Mouse (Mus musculus) frontal cortex, adult 2 months (tissue): Measurements from ENCODE around the gene Gpr142. TPM values are rescaled to one million over a fixed set of nuclear protein-coding genes. Genes with fewer than 3 reads are reported as not detected.

ENCODE experiments used
- DNase-seq, 2 experiments: peaks; one replicate each; pipeline ENCODE4 v3.0.0; 2022; ENCODE audit warnings: low spot score in 1 of 2; ENCODE audit errors: extremely low spot score in 1 of 2
- polyA plus RNA-seq: library from polyadenylated mRNA; depleted of rRNA; stranded (reverse); fragments of >200 nt; gene quantifications from 2 replicates; pipeline ENCODE4 v1.2.3, GENCODE M21; 2012; rRNA removed

The Gpr142 gene
- 0.08 TPM in 1 of 2 replicates, not detected in the other for polyA plus RNA-seq

DNA sequence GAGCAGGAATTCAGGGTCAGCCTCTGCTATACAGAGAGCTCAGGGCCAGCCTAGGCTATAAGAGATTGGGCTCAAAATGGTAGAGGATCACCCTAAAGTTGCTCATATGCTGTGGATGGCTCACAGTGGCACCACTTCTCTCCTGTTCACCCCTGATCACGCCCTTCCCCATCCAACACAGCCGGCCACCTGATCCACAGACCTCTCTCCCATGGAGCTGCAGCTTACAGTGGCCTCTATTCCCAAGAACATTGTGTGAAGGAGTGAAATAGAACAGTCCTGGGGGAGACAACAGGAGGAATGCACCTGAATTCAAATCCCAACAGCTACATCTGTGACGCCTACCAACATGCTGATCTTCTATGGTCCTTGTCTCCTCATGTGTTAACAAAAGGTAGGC lies at the start of gene Gpr142:
Gene Gpr142, plus strand, starts transcription at position 301 of the 400 bp plus-strand sequence.
- DNase-seq: no peak

- DNase-seq: no peak
Measured at GRCm38 (mm10) chr11:114764820-114765818, 33.6 kb upstream of the Gpr142 start, which contains the start of gene Kif19a. Gene Kif19a (plus strand): TSS chr11:114765388.

- DNase-seq: no peak
Measured at GRCm38 (mm10) chr11:114769911-114770310, 28.8 kb upstream of the Gpr142 start.

DNA sequence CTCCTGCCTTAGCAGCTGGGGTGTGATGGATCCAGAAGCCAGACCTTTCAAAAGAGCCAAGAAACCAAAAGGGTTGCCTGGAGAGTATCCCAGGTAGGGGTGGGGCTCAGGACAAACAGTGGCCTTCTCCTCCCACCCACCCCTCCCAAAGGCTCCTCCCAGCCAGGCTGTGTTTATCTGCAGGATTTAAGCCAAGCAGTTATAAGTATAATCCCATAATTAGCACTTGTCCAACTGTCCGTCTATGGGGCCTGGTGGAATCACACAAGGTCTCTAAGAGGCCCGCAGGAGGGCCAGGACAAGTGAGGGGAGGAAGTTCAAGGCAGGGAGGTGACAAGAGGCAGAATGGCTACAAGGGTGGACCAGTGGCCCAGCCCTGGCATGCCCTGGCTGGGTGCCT lies 26.8 kb upstream of the Gpr142 start:
- no peak for DNase-seq

DNA sequence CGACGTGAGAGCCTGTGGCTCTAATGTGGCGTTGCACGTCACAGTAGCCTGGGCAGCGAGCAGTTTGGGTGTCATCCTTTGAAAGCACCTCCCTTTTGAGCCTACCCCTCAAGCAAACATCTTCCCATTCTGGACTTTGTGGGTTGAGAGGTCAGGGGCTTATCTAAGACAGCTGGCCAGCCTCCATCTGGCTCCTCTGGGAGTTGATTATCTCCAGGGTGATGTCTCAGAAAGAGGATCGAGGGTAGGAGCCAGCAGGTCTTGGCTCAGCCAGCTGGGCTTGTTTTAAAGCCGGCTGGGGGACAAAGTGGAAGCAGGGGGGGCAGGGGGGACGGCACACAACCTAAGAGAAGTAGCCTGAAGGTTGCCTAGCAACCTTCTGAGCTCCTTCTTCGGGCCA lies 18.6 kb upstream of the Gpr142 start:
- no peak for DNase-seq

DNA sequence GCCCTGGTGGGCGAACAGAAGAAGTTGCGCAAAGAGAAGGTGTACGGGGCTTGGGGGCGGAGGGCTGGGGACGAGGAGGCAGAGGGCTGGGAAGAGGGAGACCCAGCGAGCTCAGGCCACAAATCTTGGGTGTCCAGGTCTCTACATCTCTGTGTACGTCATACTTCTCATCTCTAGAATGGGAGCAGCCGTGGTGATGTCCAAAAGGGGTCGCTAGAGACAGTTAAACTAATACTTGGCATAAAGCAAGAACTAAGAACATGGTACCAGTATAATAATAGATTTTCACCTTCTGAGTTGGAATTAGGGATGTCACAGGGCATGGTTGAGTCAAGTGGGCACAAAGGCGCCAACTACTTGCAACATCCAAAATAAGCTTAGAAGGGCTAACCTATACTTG lies 12.8 kb upstream of the Gpr142 start:
- DNase-seq: peak in 1 of 2 experiments; percentile 20

DNA sequence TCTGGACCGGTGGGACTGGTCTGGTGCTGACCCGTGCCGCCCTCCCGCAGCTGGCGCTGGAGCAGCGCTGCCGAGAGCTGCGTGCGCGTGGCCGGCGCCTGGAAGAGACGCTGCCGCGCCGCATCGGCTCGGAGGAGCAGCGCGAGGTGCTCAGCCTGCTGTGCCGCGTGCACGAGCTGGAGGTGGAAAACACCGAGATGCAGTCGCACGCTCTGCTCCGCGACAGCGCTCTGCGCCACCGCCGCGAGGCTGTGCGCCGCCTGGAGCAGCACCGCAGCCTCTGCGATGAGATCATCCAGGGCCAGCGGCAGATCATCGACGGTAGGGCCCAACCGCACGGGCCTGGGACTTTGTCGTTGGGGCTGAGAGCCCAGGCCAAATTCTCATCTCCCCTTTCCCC lies 12.4 kb upstream of the Gpr142 start:
- peak in 1 of 2 experiments; percentile 67 for DNase-seq

- DNase-seq: no peak
Measured at GRCm38 (mm10) chr11:114787611-114788010, 11.1 kb upstream of the Gpr142 start.

DNA sequence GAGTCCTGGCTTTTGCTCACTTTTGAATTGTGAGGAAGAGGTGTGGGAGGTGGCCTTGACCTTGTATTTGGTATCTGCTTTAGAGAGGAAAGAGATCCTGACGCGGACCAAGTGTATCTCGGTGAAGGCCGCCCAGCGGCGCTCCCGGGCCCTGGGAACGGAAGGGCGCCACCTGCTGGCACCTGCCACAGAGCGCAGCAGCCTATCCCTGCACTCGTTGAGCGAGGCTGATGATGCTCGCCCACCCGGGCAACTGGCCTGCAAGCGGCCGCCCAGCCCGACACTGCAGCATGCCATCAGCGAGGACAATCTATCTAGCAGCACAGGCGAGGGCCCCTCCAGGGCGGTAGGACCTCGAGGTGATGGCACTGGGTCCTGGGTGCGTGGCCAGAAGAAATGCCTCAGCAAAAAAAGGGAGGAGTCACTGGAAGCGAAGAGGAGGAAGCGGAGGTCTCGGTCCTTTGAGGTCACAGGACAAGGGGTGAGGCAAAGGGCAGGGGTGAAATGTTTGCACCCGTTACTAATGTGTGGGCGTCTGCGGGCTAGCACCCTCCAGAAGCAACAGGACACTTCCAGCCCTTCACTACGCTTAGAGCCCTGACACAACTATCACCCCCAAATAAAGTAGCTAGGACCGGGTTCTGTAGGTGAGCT lies 9.5 kb upstream of the Gpr142 start:
- DNase-seq: peak; percentile 47 to 88

- no peak for DNase-seq
Measured at GRCm38 (mm10) chr11:114789716-114790115, 9.0 kb upstream of the Gpr142 start.

GRCm38 (mm10) chr11:114790171-114790570 lies 8.6 kb upstream of the Gpr142 start:
- no peak for DNase-seq

DNA sequence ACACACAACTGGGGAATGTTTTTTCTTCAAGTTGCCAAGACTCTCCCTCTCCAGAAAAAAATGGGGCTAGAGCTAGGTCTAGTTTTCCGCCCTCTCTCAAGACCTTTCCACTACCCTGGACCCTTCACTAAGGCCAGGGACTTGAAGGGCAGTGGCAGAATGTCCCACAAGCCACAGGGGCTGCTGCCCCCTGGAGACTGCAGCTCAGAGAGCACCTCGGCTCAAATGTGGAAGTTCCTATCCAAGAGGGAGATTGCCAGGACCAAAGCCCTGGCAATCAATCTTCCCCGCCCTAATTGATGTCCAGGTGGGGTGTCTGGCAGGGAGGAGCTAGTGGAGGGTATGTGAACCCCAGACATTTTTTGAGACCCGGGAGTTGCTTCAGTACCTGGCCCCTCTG lies 7.9 kb upstream of the Gpr142 start:
- no peak for DNase-seq

DNA sequence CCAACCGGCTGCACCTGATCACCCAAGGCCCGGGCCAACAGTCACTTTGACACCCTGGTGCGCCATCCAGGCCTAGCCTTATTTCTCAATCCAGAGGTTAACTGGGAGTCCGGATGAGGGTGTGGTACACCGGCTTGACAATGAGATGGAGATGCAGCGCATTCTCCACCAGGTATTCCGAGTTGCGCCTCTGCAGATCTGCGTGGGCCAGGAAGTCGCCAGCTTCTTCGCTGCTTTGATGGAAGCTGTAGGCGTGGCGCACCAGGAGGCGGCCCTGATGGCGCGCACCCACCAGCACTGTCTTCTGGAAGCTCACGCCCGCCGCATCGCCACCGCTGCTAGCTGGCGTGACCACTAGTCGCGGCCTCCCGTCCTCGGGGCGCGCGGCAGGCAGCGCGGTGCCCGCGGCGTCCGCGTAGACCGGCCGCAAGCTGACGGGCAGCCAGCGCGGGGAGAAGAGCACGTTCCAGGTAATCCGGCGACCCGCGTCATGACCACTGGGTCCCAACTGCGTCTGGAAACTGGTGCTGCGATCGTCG lies 7.3 kb upstream of the Gpr142 start:
- peak in 1 of 2 experiments; percentile 46 for DNase-seq

DNA sequence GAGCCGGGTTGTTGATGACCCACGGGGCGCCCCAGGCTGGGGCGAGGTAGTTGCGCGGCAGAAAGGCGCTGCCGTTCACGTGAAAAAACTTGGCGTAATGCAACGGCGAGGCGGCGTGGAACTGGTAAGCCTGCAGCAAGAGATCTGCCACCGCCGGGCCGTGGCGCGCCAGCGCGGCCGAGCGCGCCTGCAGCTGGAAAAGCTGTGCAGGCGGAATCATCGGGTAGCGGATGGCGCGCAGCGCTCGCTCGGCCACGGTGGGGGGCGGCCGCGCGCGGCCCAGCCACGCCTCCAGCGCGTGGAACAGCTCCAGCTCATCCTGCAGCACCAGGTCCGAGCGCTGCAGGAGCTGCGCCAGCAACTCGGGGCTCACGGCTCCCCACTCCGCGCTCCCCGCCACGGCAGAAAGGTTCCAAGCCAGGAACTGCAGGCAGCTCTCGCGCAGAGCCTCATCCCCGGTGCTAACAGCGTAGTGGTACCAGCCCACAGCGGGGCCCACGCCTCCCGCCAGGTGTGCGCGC lies 6.8 kb upstream of the Gpr142 start:
- peak in 1 of 2 experiments; percentile 53 for DNase-seq

- peak in 1 of 2 experiments; percentile 38 for DNase-seq
Measured at GRCm38 (mm10) chr11:114792931-114793494, 5.7 kb upstream of the Gpr142 start.

DNA sequence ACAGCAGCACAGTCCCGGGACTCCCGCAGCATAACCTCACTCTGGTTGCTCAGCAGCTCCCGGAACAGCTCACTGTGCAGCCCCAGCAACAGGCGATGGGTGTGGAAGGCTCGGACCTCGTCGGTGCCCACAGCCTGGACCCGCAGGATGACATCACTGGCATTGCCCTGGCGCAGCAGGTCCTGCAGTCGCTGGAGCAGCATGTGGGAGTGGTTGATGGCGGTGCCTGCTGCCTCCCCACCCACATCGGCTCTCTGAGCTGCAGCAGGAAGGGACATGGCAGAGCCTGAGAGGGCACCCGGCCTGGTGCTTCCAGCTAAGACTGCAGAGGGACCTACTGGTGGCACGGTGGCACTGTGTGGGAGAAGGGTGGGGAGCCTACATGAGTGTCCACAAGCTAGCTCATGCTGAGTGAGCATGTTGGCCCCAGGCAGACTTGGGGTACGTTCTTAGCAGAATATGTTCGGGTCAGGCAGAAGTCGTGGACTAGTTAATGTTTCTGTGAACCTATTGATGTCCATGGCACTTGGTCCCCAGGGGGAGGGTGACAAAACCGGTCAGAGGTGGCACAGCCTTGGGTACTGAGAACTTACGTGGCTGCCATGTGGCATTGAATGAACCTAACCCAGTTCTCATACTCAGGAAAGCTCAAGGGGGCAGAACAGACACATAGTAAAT lies 4.7 kb upstream of the Gpr142 start:
- no peak for DNase-seq

DNA sequence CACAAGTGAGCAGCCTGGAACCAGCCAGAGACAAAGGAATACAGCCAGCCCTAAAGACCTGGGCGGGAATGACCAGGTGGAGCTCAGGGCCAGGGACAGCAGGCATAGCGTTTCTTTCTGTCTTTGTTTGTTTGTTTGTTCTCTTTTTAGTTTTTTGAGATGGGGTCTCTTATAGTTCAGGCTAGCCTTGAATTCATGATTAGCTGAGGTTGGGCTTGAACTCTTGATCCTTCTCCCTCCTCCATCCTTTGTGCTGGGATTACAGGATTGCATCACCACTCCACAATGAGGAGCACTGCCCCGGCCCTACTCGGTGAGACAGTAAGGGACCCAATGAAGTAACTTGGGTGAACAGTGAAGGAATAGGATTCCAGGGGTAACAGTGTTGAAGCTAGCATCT lies 4.0 kb upstream of the Gpr142 start:
- no peak for DNase-seq

- DNase-seq: peak; percentile 91 to 96
Measured at GRCm38 (mm10) chr11:114795231-114795746, 3.4 kb upstream of the Gpr142 start.

GRCm38 (mm10) chr11:114795848-114796322 lies 2.8 kb upstream of the Gpr142 start, which contains the start of gene Btbd17:
Gene Btbd17 (minus strand): TSS chr11:114795945.
- peak; percentile 43 to 51 for DNase-seq

- no peak for DNase-seq
Measured at GRCm38 (mm10) chr11:114797176-114797575, 1.5 kb upstream of the Gpr142 start.
